Mouse (Mus musculus): ENCODE data around the gene Rhobtb3.

- TF ChIP-seq POLR2A (IDR thresholded peaks at IDR 0.05; ENCODE audit: borderline replicate concordance, insufficient read depth, low read length) = no peak
- no peak for TF ChIP-seq CTCF (IDR thresholded peaks at IDR 0.05; ENCODE audit: borderline replicate concordance, insufficient read depth, low read depth, low read length)
Measured at GRCm38 (mm10) chr13:75859264-75859844, 84.4 kb downstream of the Rhobtb3 start.

All from cerebellum, adult 2 months (tissue).